Mouse (Mus musculus) thymus, postnatal 10 days (tissue): ENCODE data around the gene Rfx4.

ENCODE experiments used
- DNase-seq, 2 experiments: peaks; one replicate each; pipeline ENCODE4 v3.0.0; 2021; ENCODE audit warnings: low spot score in 2 of 2

The Rfx4 gene

GRCm38 (mm10) chr10:84755786-84756203, at the start of gene Rfx4:
Gene Rfx4, plus strand, starts transcription at chr10:84756062.
- no peak for DNase-seq

- DNase-seq, result no peak
Measured at GRCm38 (mm10) chr10:84706543-84706942, 49.3 kb upstream of the Rfx4 start.

- DNase-seq, result no peak
Measured at GRCm38 (mm10) chr10:84707226-84707625, 48.6 kb upstream of the Rfx4 start.

- no peak for DNase-seq
Measured at GRCm38 (mm10) chr10:84707752-84708530, 47.9 kb upstream of the Rfx4 start.

- no peak for DNase-seq
Measured at GRCm38 (mm10) chr10:84710192-84710591, 45.7 kb upstream of the Rfx4 start.

GRCm38 (mm10) chr10:84710827-84711226, 45.0 kb upstream of the Rfx4 start:
- no peak for DNase-seq

- DNase-seq, result no peak
Measured at GRCm38 (mm10) chr10:84711479-84711878, 44.4 kb upstream of the Rfx4 start.

GRCm38 (mm10) chr10:84711940-84712339, 43.9 kb upstream of the Rfx4 start:
- no peak for DNase-seq

- no peak for DNase-seq
Measured at GRCm38 (mm10) chr10:84712532-84712931, 43.3 kb upstream of the Rfx4 start.

- DNase-seq, result no peak
Measured at GRCm38 (mm10) chr10:84713043-84713442, 42.8 kb upstream of the Rfx4 start.

GRCm38 (mm10) chr10:84715639-84716038, 40.2 kb upstream of the Rfx4 start:
- no peak for DNase-seq

- no peak for DNase-seq
Measured at GRCm38 (mm10) chr10:84716581-84716980, 39.3 kb upstream of the Rfx4 start.

GRCm38 (mm10) chr10:84722711-84723110, 33.2 kb upstream of the Rfx4 start:
- DNase-seq, result no peak

- no peak for DNase-seq
Measured at GRCm38 (mm10) chr10:84727005-84727404, 28.9 kb upstream of the Rfx4 start.

- no peak for DNase-seq
Measured at GRCm38 (mm10) chr10:84727760-84728159, 28.1 kb upstream of the Rfx4 start.

- no peak for DNase-seq
Measured at GRCm38 (mm10) chr10:84730078-84730477, 25.8 kb upstream of the Rfx4 start.

GRCm38 (mm10) chr10:84730956-84731355, 24.9 kb upstream of the Rfx4 start:
- no peak for DNase-seq

GRCm38 (mm10) chr10:84733511-84733910, 22.4 kb upstream of the Rfx4 start:
- no peak for DNase-seq

- DNase-seq, result no peak
Measured at GRCm38 (mm10) chr10:84754851-84755785, 744 bp upstream of the Rfx4 start.

GRCm38 (mm10) chr10:84756435-84757095, 703 bp downstream of the Rfx4 start:
- no peak for DNase-seq

GRCm38 (mm10) chr10:84757426-84758199, 1.8 kb downstream of the Rfx4 start:
- DNase-seq, result no peak

- DNase-seq, result no peak
Measured at GRCm38 (mm10) chr10:84758200-84758468, 2.3 kb downstream of the Rfx4 start.
